In genomic region chr5:35717455-35717854, GRCm38 (mm10) we compare ENCODE assay signal across 17 mouse cellular contexts. TPM values are rescaled to one million over a fixed set of nuclear protein-coding genes. Genes with fewer than 3 reads are reported as not detected.
DNase-seq lines count a peak whose midpoint lies in the region; ATAC-seq lines count a peak whose summit lies in the region.
"Had no signal": no experiment of that assay in that cellular context is flagged by ENCODE, and none has a peak within 500 bp of the region (broad histone marks: within the 10 kb centered on the region; RNA-seq: fewer than 3 reads in every experiment).

No protein-coding gene starts in this region.

- H3K4me2 ChIP-seq in kidney, embryonic 16.5 days (replicated peaks; ENCODE audit: low read depth, low read length), result no peak overlapping the region
- H3K4me2 ChIP-seq in intestine, embryonic 16.5 days (ENCODE audit: low read depth, low read length), result no peak overlapping the region
- H3K4me2 ChIP-seq: embryonic facial prominence, embryonic 12.5 days; forebrain, embryonic 15.5 days; heart, embryonic 11.5 days; heart, embryonic 15.5 days; hindbrain, embryonic 14.5 days had no signal

- no peaks in the 10 kb centered on the region for H3K27me3 ChIP-seq in kidney, embryonic 16.5 days (ENCODE audit: insufficient read depth, low read length)
- no peaks in the 10 kb centered on the region for H3K27me3 ChIP-seq in intestine, embryonic 16.5 days (replicated peaks; ENCODE audit: control insufficient read depth, insufficient read depth, low read length)
- H3K27me3 ChIP-seq: embryonic facial prominence, embryonic 12.5 days; forebrain, embryonic 15.5 days; Patski had no signal

- ATAC-seq in kidney, embryonic 16.5 days (ENCODE audit: low FRiP score, low TSS enrichment), result no peak
- ATAC-seq in intestine, embryonic 16.5 days, result 0 out of 2 replicates have a peak, but pooled peaks have one; percentile 27
- ATAC-seq: CD4-positive, CD25-positive, alpha-beta regulatory T cell, adult 4 months; forebrain, embryonic 15.5 days had no signal

- no peak overlapping the region for H3K9ac ChIP-seq in kidney, embryonic 16.5 days (replicated peaks; ENCODE audit: low read length)
- H3K9ac ChIP-seq in intestine, embryonic 16.5 days (ENCODE audit: low read depth, low read length), result no peak overlapping the region
- H3K9ac ChIP-seq: embryonic facial prominence, embryonic 12.5 days; forebrain, embryonic 15.5 days; heart, embryonic 15.5 days; hindbrain, embryonic 14.5 days had no signal

- no peak overlapping the region for H3K4me3 ChIP-seq in kidney, embryonic 16.5 days (ENCODE audit: low read length)
- H3K4me3 ChIP-seq in intestine, embryonic 16.5 days (ENCODE audit: low read length), result no peak overlapping the region
- H3K4me3 ChIP-seq: embryonic facial prominence, embryonic 12.5 days; forebrain, embryonic 15.5 days; heart, embryonic 15.5 days; hindbrain, embryonic 10.5 days had no signal

- WGBS in kidney, embryonic 16.5 days, result 80% methylated on average over 5 of the region's 5 CpGs
- 77% methylated on average over 5 of the region's 5 CpGs for WGBS in intestine, embryonic 16.5 days

- DNase-seq in kidney, postnatal 36 days, result no peak
- DNase-seq in ES-CJ7 (ENCODE audit: low read depth, low spot score), result peak; percentile 42
- no peak for DNase-seq in lung, postnatal 36 days
- no peak for DNase-seq in testis, postnatal 14 days (ENCODE audit: low spot score)
- no peak for DNase-seq in cerebellum, adult 8-10 months
- DNase-seq: cerebellum, adult 11 months; gastrocnemius, postnatal 36 days had no signal

- 0 out of 2 replicates have a peak, but pooled peaks cover 2% of the 10 kb centered on the region for H3K36me3 ChIP-seq in kidney, embryonic 16.5 days (ENCODE audit: insufficient read depth, low read length)
- peaks cover 3% of the 10 kb centered on the region; the same call in 1 of the 2 replicates for H3K36me3 ChIP-seq in intestine, embryonic 16.5 days (ENCODE audit: control insufficient read depth, insufficient read depth, low read length)
- H3K36me3 ChIP-seq: embryonic facial prominence, embryonic 12.5 days; forebrain, embryonic 15.5 days; heart, embryonic 15.5 days; hindbrain, embryonic 10.5 days had no signal

- H3K4me1 ChIP-seq in kidney, embryonic 16.5 days (ENCODE audit: insufficient read depth, low read length), result peaks cover 11% of the 10 kb centered on the region
- H3K4me1 ChIP-seq in intestine, embryonic 16.5 days (ENCODE audit: control insufficient read depth, insufficient read depth, low read length), result peaks cover 48% of the 10 kb centered on the region
- H3K4me1 ChIP-seq: forebrain, embryonic 15.5 days had no signal

- H3K27ac ChIP-seq in kidney, embryonic 16.5 days (ENCODE audit: low read length), result peak overlapping the region; percentile 17; the same call in 1 of the 2 replicates
- peak overlapping the region; percentile 49 for H3K27ac ChIP-seq in intestine, embryonic 16.5 days (ENCODE audit: low read length)
- H3K27ac ChIP-seq: embryonic facial prominence, embryonic 12.5 days; forebrain, embryonic 15.5 days; heart, embryonic 15.5 days; hindbrain, embryonic 10.5 days; hindbrain, embryonic 14.5 days had no signal

- no peaks in the 10 kb centered on the region for H3K9me3 ChIP-seq in kidney, embryonic 16.5 days (ENCODE audit: low read length)
- no peaks in the 10 kb centered on the region for H3K9me3 ChIP-seq in intestine, embryonic 16.5 days (ENCODE audit: control insufficient read depth, low read length)
- H3K9me3 ChIP-seq: embryonic facial prominence, embryonic 12.5 days; forebrain, embryonic 15.5 days; heart, embryonic 15.5 days; hindbrain, embryonic 10.5 days had no signal

RNA-seq across cellular contexts. Expression of gene Sh3tc1, which starts 22.3 kb away (rescaled TPM):
- polyA plus RNA-seq in kidney, embryonic 16.5 days (2015; fragmentation: Nextera tagmentation; extraction: Ambion mirVana), result 25.2 and 27.6 TPM in 2 replicates
- polyA plus RNA-seq in intestine, embryonic 16.5 days (2015; fragmentation: Nextera tagmentation; extraction: Ambion mirVana), result 18.4 and 20.5 TPM in 2 replicates

RNA-seq across cellular contexts. Expression of gene Htra3, which starts 37.9 kb away (rescaled TPM):
- polyA plus RNA-seq in kidney, embryonic 16.5 days (2015; fragmentation: Nextera tagmentation; extraction: Ambion mirVana), result 16.9 and 18.4 TPM in 2 replicates
- polyA plus RNA-seq in intestine, embryonic 16.5 days (2015; fragmentation: Nextera tagmentation; extraction: Ambion mirVana), result 53.5 and 58.1 TPM in 2 replicates
- polyA plus RNA-seq: CD4-positive, CD25-positive, alpha-beta regulatory T cell, adult 4 months had no signal

RNA-seq across cellular contexts. Expression of gene Ablim2, which starts 40.2 kb away (rescaled TPM):
- polyA plus RNA-seq in kidney, embryonic 16.5 days (2015; fragmentation: Nextera tagmentation; extraction: Ambion mirVana), result 2.8 and 3.0 TPM in 2 replicates
- 5.4 and 5.7 TPM in 2 replicates for polyA plus RNA-seq in intestine, embryonic 16.5 days (2015; fragmentation: Nextera tagmentation; extraction: Ambion mirVana)
